Mouse (Mus musculus): ENCODE measurements around the gene Gm10638. TPM values are rescaled to one million over a fixed set of nuclear protein-coding genes. Genes with fewer than 3 reads are reported as not detected.

Gm10638 gene
- polyA plus RNA-seq, 1 experiment from 2014 or later: 6.8 TPM

- Histone ChIP-seq H3K36me3 (ENCODE audit: control insufficient read depth, insufficient read depth, low read length) (no peaks in the 10 kb centered on the region), H3K27me3 (ENCODE audit: control insufficient read depth, insufficient read depth, low read depth, low read length) (no peaks in the 10 kb centered on the region), H3K4me1 (ENCODE audit: control insufficient read depth, insufficient read depth, low read length) (no peaks in the 10 kb centered on the region), H3K27ac (ENCODE audit: low read length) (no peak overlapping the region), H3K9me3 (replicated peaks; ENCODE audit: control insufficient read depth, low read length, poor library complexity, severe bottlenecking) (no peaks in the 10 kb centered on the region), H3K4me2 (ENCODE audit: low read length) (no peak overlapping the region), H3K4me3 (ENCODE audit: low read depth, low read length) (no peak overlapping the region), H3K9ac (ENCODE audit: low read depth, low read length) (no peak overlapping the region)
- no peak for ATAC-seq
- 53% methylated on average over 6 of the region's 6 CpGs for WGBS
Measured at GRCm38 (mm10) chr8:86791542-86791941, 46.0 kb downstream of the Gm10638 start.

- WGBS: 36% methylated on average over 6 of the region's 6 CpGs
- Histone ChIP-seq H3K4me2 (ENCODE audit: low read length) (no peak overlapping the region), H3K9ac (ENCODE audit: low read depth, low read length) (no peak overlapping the region), H3K27me3 (ENCODE audit: control insufficient read depth, insufficient read depth, low read depth, low read length) (no peaks in the 10 kb centered on the region), H3K36me3 (ENCODE audit: control insufficient read depth, insufficient read depth, low read length) (no peaks in the 10 kb centered on the region), H3K4me1 (ENCODE audit: control insufficient read depth, insufficient read depth, low read length) (no peaks in the 10 kb centered on the region), H3K4me3 (ENCODE audit: low read depth, low read length) (no peak overlapping the region), H3K9me3 (replicated peaks; ENCODE audit: control insufficient read depth, low read length, poor library complexity, severe bottlenecking) (no peaks in the 10 kb centered on the region), H3K27ac (ENCODE audit: low read length) (no peak overlapping the region)
- no peak for ATAC-seq
Measured at GRCm38 (mm10) chr8:86794716-86795115, 49.2 kb downstream of the Gm10638 start.

Other genes with a start within 250 kb of the Gm10638 start
- 0.21 and 0.33 TPM in 2 replicates for gene Abcc12, start 165.0 kb upstream of the Gm10638 start, polyA plus RNA-seq (2015; fragmentation: Nextera tagmentation; extraction: Ambion mirVana)
- gene Lonp2, start 121.7 kb upstream of the Gm10638 start, polyA plus RNA-seq (2015; fragmentation: Nextera tagmentation; extraction: Ambion mirVana): 84.8 and 94.5 TPM in 2 replicates
- gene Siah1a, start 235 bp downstream of the Gm10638 start, polyA plus RNA-seq (2015; fragmentation: Nextera tagmentation; extraction: Ambion mirVana): 71.9 and 79.0 TPM in 2 replicates
- gene N4bp1, start 139.6 kb downstream of the Gm10638 start, polyA plus RNA-seq (2015; fragmentation: Nextera tagmentation; extraction: Ambion mirVana): 9.2 and 11.4 TPM in 2 replicates

Data from midbrain, embryonic 16.5 days (tissue).